Mouse (Mus musculus) MEL (cell line): ENCODE data around the gene Gpx3. TPM values are rescaled to one million over a fixed set of nuclear protein-coding genes. Genes with fewer than 3 reads are reported as not detected.

Source experiments
- DNase-seq: peaks from one replicate; pipeline ENCODE4 v3.0.0; 2011; ENCODE audit warnings: low read depth, low spot score
- H3K27ac ChIP-seq: 2 replicates; pipeline ENCODE4 v1.5.1; 2012; ENCODE audit warnings: low read depth, mild to moderate bottlenecking, control low read depth, low read length, moderate library complexity; ENCODE audit not compliant: control insufficient read depth
- H3K27me3 ChIP-seq, 2 experiments: fragments of 150-350 bp in 1 of 2; sonication (generic) in 1 of 2; 2 replicates each; pipeline ENCODE4 v1.6.1; 2012; ENCODE audit warnings: low read length in 2 of 2, mild to moderate bottlenecking in 2 of 2, improper control_type of control experiment in 1 of 2, moderate library complexity in 1 of 2; ENCODE audit not compliant: insufficient read depth in 2 of 2, control insufficient read depth in 1 of 2
- H3K36me3 ChIP-seq, 2 experiments: 2 replicates each; pipeline ENCODE4 v1.6.1; 2012 to 2014; ENCODE audit warnings: low read length in 2 of 2, improper control_type of control experiment in 1 of 2, inconsistent platforms in 1 of 2, mild to moderate bottlenecking in 1 of 2; ENCODE audit not compliant: insufficient read depth in 2 of 2, control insufficient read depth in 1 of 2
- H3K4me1 ChIP-seq, 2 experiments: fragments of 150-350 bp in 1 of 2; sonication (generic) in 1 of 2; 2 replicates each; pipeline ENCODE4 v1.6.1; 2012; ENCODE audit warnings: low read length in 2 of 2, improper control_type of control experiment in 1 of 2, mild to moderate bottlenecking in 1 of 2; ENCODE audit not compliant: insufficient read depth in 2 of 2, control insufficient read depth in 1 of 2
- H3K4me3 ChIP-seq, 2 experiments: fragments of 150-350 bp in 1 of 2; sonication (generic) in 1 of 2; 2 replicates each; pipeline ENCODE4 v1.5.1; 2012; ENCODE audit warnings: low read depth in 2 of 2, low read length in 2 of 2, mild to moderate bottlenecking in 2 of 2, moderate library complexity in 2 of 2, control low read depth in 1 of 2, improper control_type of control experiment in 1 of 2; ENCODE audit not compliant: control insufficient read depth in 1 of 2, insufficient read depth in 1 of 2
- H3K79me2 ChIP-seq: 2 replicates; pipeline ENCODE4 v1.6.1; 2012; ENCODE audit warnings: mild to moderate bottlenecking, low read length, moderate library complexity; ENCODE audit not compliant: control insufficient read depth, poor library complexity, insufficient read depth
- H3K9ac ChIP-seq: 2 replicates; pipeline ENCODE4 v1.6.1; 2012; ENCODE audit warnings: low read depth, mild to moderate bottlenecking, control low read depth, low read length, moderate library complexity; ENCODE audit not compliant: control insufficient read depth, poor library complexity, severe bottlenecking
- H3K9me3 ChIP-seq: fragments of 150-350 bp; sonication (generic); replicated peaks from 2 replicates; pipeline ENCODE4 v1.6.1; 2012; ENCODE audit warnings: mild to moderate bottlenecking, low read length, improper control_type of control experiment, moderate library complexity; ENCODE audit not compliant: insufficient read depth
- BHLHE40 ChIP-seq: IDR thresholded peaks from 2 replicates; pipeline ENCODE4 v1.6.1; 2012; ENCODE audit warnings: low read depth, mild to moderate bottlenecking, inconsistent platforms, low read length, improper control_type of control experiment, borderline replicate concordance
- CHD1 ChIP-seq: IDR thresholded peaks from 2 replicates; pipeline ENCODE4 v1.6.1; 2012; ENCODE audit warnings: low read depth, mild to moderate bottlenecking, inconsistent platforms, low read length, improper control_type of control experiment
- CTCF ChIP-seq, 3 experiments: IDR thresholded peaks in 2 of 3; conservative IDR thresholded peaks in 1 of 3; 2 replicates each; pipeline ENCODE4 v1.5.1; 2011 to 2012; ENCODE audit warnings: low read length in 3 of 3, low read depth in 2 of 3, mild to moderate bottlenecking in 2 of 3, improper control_type of control experiment in 1 of 3, inconsistent platforms in 1 of 3, mixed read lengths in 1 of 3, moderate library complexity in 1 of 3; ENCODE audit not compliant: control insufficient read depth in 1 of 3, insufficient read depth in 1 of 3, poor library complexity in 1 of 3, severe bottlenecking in 1 of 3
- ELF1 ChIP-seq: IDR thresholded peaks from 2 replicates; pipeline ENCODE4 v1.6.1; 2014; ENCODE audit warnings: low read depth, mild to moderate bottlenecking, inconsistent platforms, low read length, improper control_type of control experiment, moderate library complexity
- EP300 ChIP-seq, 2 experiments: IDR thresholded peaks; 2 replicates each; pipeline ENCODE4 v1.6.1; 2011; ENCODE audit warnings: improper control_type of control experiment in 2 of 2, low read length in 2 of 2, low read depth in 1 of 2, mild to moderate bottlenecking in 1 of 2
- GATA1 ChIP-seq: IDR thresholded peaks from 2 replicates; pipeline ENCODE4 v1.6.1; 2011; ENCODE audit warnings: low read depth, low read length, improper control_type of control experiment
- JUND ChIP-seq: IDR thresholded peaks from 2 replicates; pipeline ENCODE4 v1.6.1; 2011; ENCODE audit warnings: low read depth, mild to moderate bottlenecking, improper control_type of control experiment, low read length
- MAZ ChIP-seq: IDR thresholded peaks from 2 replicates; pipeline ENCODE4 v1.6.1; 2012; ENCODE audit warnings: low read depth, mild to moderate bottlenecking, inconsistent platforms, low read length, improper control_type of control experiment
- MEF2A ChIP-seq: IDR thresholded peaks from 2 replicates; pipeline ENCODE4 v1.6.1; 2014; ENCODE audit warnings: low read depth, mild to moderate bottlenecking, inconsistent platforms, low read length, improper control_type of control experiment; ENCODE audit not compliant: poor library complexity, insufficient replicate concordance, severe bottlenecking; ENCODE audit errors: extremely low read depth
- MXI1 ChIP-seq: IDR thresholded peaks from 2 replicates; pipeline ENCODE4 v1.6.1; 2011; ENCODE audit warnings: mild to moderate bottlenecking, low read depth, low read length, improper control_type of control experiment
- NELFE ChIP-seq: IDR thresholded peaks from 2 replicates; pipeline ENCODE4 v1.6.1; 2011; ENCODE audit warnings: low read depth, low read length, improper control_type of control experiment
- POLR2A ChIP-seq, 2 experiments: IDR thresholded peaks; 2 replicates each; pipeline ENCODE4 v1.6.1; 2011 to 2012; ENCODE audit warnings: low read length in 2 of 2, mild to moderate bottlenecking in 2 of 2, control low read depth in 1 of 2, improper control_type of control experiment in 1 of 2, low read depth in 1 of 2, moderate library complexity in 1 of 2; ENCODE audit not compliant: control insufficient read depth in 1 of 2, insufficient read depth in 1 of 2, poor library complexity in 1 of 2
- POLR2AphosphoS5 ChIP-seq: IDR thresholded peaks from 2 replicates; pipeline ENCODE4 v1.6.1; 2012; ENCODE audit warnings: low read depth, borderline replicate concordance, mild to moderate bottlenecking, inconsistent platforms, low read length, moderate library complexity, mixed read lengths
- SIN3A ChIP-seq: IDR thresholded peaks from 2 replicates; pipeline ENCODE4 v1.6.1; 2012; ENCODE audit warnings: low read length, improper control_type of control experiment, inconsistent platforms
- SMC3 ChIP-seq: IDR thresholded peaks from 2 replicates; pipeline ENCODE4 v1.6.1; 2011; ENCODE audit warnings: low read depth, low read length, improper control_type of control experiment
- TAL1 ChIP-seq: IDR thresholded peaks from 2 replicates; pipeline ENCODE4 v1.6.1; 2012; ENCODE audit warnings: mild to moderate bottlenecking, inconsistent platforms, low read length, moderate library complexity, mixed read lengths
- TBP ChIP-seq: IDR thresholded peaks from 2 replicates; pipeline ENCODE4 v1.8.0; 2011; ENCODE audit warnings: low read depth, low read length, improper control_type of control experiment
- ZKSCAN1 ChIP-seq: IDR thresholded peaks from 2 replicates; pipeline ENCODE4 v1.6.1; 2012; ENCODE audit warnings: low read depth, mild to moderate bottlenecking, inconsistent platforms, low read length, improper control_type of control experiment, moderate library complexity
- ZNF384 ChIP-seq: IDR thresholded peaks from 2 replicates; pipeline ENCODE4 v1.6.1; 2012; ENCODE audit warnings: low read depth, mild to moderate bottlenecking, inconsistent platforms, low read length, improper control_type of control experiment
- polyA plus RNA-seq, 2 experiments: library from polyadenylated mRNA; stranded (reverse) in 1 of 2; unstranded in 1 of 2; fragments of >175 nt in 1 of 2; fragments of >200 nt in 1 of 2; gene quantifications; 2 replicates each; pipeline versions ENCODE4 v1.2.1 to v1.2.4; 2012; ENCODE audit warnings: low replicate concordance in 2 of 2, low read depth in 1 of 2; ENCODE audit not compliant: insufficient read length in 2 of 2, insufficient read depth in 1 of 2, missing spikeins in 1 of 2
- total RNA-seq: library from RNA; depleted of rRNA; stranded (reverse); fragments of 300-350 nt; gene quantifications from 2 replicates; pipeline ENCODE4 v1.2.3, GENCODE M21; 2012

Gene Gpx3
- total and polyA plus RNA-seq, 3 experiments, result 0.12 to 0.15 TPM; not detected in 1

- Histone ChIP-seq H3K9me3 (no peaks in the 10 kb centered on the region), H3K9ac (no peak overlapping the region), H3K36me3 (peaks cover 6 to 21% of the 10 kb centered on the region in 2 experiments), H3K27ac (no peak overlapping the region), H3K79me2 (peaks cover 14% of the 10 kb centered on the region), H3K27me3 (no peaks in the 10 kb centered on the region), H3K4me3 (no peak overlapping the region), H3K4me1 (peaks cover 7 to 17% of the 10 kb centered on the region in 2 experiments)
- TF ChIP-seq GATA1 (no peak), NELFE (no peak), MEF2A (no peak), ZKSCAN1 (no peak), TBP (no peak), CTCF (IDR thresholded peaks at IDR 0.05 in 2 of 3, conservative IDR thresholded peaks at IDR 0.05 in 1 of 3; ENCODE audit: control insufficient read depth in 1 of 3, insufficient read depth in 1 of 3, low read depth in 2 of 3, low read length in 3 of 3, poor library complexity in 1 of 3, severe bottlenecking in 1 of 3) (no peak), POLR2A (IDR thresholded peaks at IDR 0.05; ENCODE audit: control insufficient read depth in 1 of 2, insufficient read depth in 1 of 2, low read depth in 1 of 2, low read length in 2 of 2, poor library complexity in 1 of 2) (0 out of 4 replicates have a peak, but pooled peaks of 1 of the 2 experiments have one; percentile 19)
- DNase-seq, result no peak
Observed at GRCm38 (mm10) chr11:54871831-54872537, 30.3 kb upstream of the Gpx3 start.

GRCm38 (mm10) chr11:54876031-54876430 lies 26.2 kb upstream of the Gpx3 start:
- no peaks in the 10 kb centered on the region for H3K27me3 ChIP-seq
- no peak overlapping the region for H3K9ac ChIP-seq
- no peak overlapping the region for H3K27ac ChIP-seq
- H3K36me3 ChIP-seq, result peaks cover 0 to 3% of the 10 kb centered on the region in 2 experiments; a peak in 2 of 4 replicates
- no peak for TF ChIP-seq ZKSCAN1
- TF ChIP-seq ELF1, result no peak
- TF ChIP-seq POLR2AphosphoS5, result no peak
- TF ChIP-seq SIN3A, result no peak
- no peak for TF ChIP-seq SMC3
- TF ChIP-seq JUND, result no peak
- no peak for TF ChIP-seq MXI1
- TF ChIP-seq EP300 (IDR thresholded peaks at IDR 0.05; ENCODE audit: low read depth in 1 of 2, low read length in 2 of 2), result no peak
- no peak for TF ChIP-seq TAL1
- no peak for TF ChIP-seq BHLHE40
- no peak for TF ChIP-seq CHD1
- no peak for TF ChIP-seq TBP
- TF ChIP-seq ZNF384, result no peak
- TF ChIP-seq MAZ, result no peak
- DNase-seq, result no peak
- no peaks in the 10 kb centered on the region for H3K9me3 ChIP-seq
- peaks cover 2 to 12% of the 10 kb centered on the region in 2 experiments; a peak in 3 of 4 replicates for H3K4me1 ChIP-seq
- H3K4me3 ChIP-seq, result no peak overlapping the region
- no peaks in the 10 kb centered on the region for H3K79me2 ChIP-seq
